Mouse (Mus musculus) forebrain, embryonic 14.5 days (tissue): ENCODE data around the gene Filip1l. TPM values are rescaled to one million over a fixed set of nuclear protein-coding genes. Genes with fewer than 3 reads are reported as not detected.

ENCODE experiments used
- ATAC-seq: fragments of 200-750 bp; cut with Nextera tagmentation; 2 replicates; pipeline ENCODE4 v1.8.0; 2017; ENCODE audit warnings: mild to moderate bottlenecking, moderate library complexity
- DNase-seq: peaks from one replicate; pipeline ENCODE4 v3.0.0-alpha.2; 2015; ENCODE audit warnings: low spot score
- H3K27ac ChIP-seq: fragments of 300-500 bp; sonication (generic); 2 replicates; pipeline ENCODE4 v1.5.1; 2014; ENCODE audit warnings: low read depth, mild to moderate bottlenecking, control low read depth, low read length, moderate library complexity
- H3K27me3 ChIP-seq: fragments of 300-500 bp; sonication (generic); replicated peaks from 2 replicates; pipeline ENCODE4 v1.6.1; 2014; ENCODE audit warnings: low read length, control low read depth, mixed read lengths; ENCODE audit not compliant: control insufficient read depth, insufficient read depth
- H3K36me3 ChIP-seq: fragments of 300-500 bp; sonication (generic); 2 replicates; pipeline ENCODE4 v1.6.1; 2014; ENCODE audit warnings: low read length, control low read depth; ENCODE audit not compliant: control insufficient read depth, insufficient read depth
- H3K4me1 ChIP-seq: fragments of 300-500 bp; sonication (generic); 2 replicates; pipeline ENCODE4 v1.6.1; 2014; ENCODE audit warnings: antibody characterized with exemption, low read length, control low read depth; ENCODE audit not compliant: control insufficient read depth, insufficient read depth
- H3K4me2 ChIP-seq: fragments of 300-500 bp; sonication (generic); 2 replicates; pipeline ENCODE4 v1.6.1; 2014; ENCODE audit warnings: mild to moderate bottlenecking, control low read depth, low read length
- H3K4me3 ChIP-seq: fragments of 300-500 bp; sonication (generic); 2 replicates; pipeline ENCODE4 v1.5.1; 2014; ENCODE audit warnings: low read depth, low read length, control low read depth
- H3K9ac ChIP-seq: fragments of 300-500 bp; sonication (generic); 2 replicates; pipeline ENCODE4 v1.6.1; 2014; ENCODE audit warnings: mild to moderate bottlenecking, low read length, control low read depth, moderate library complexity
- H3K9me3 ChIP-seq: fragments of 300-500 bp; sonication (generic); replicated peaks from 2 replicates; pipeline ENCODE4 v1.6.1; 2016; ENCODE audit warnings: low read length, control low read depth, mixed read lengths; ENCODE audit not compliant: control insufficient read depth
- WGBS: fragments of 180-500 bp; shearing (Covaris S2); extraction: QIAGEN DNeasy Blood & Tissue Kit; methylation state at CpG from one replicate; pipeline ENCODE4 v1.1.7; 2014; 5-methylcytosine and 5-hydroxymethylcytosine counted together
- polyA plus RNA-seq: library from polyadenylated mRNA; unstranded; fragments of >200 nt; fragmentation: Nextera tagmentation; extraction: Ambion mirVana; gene quantifications from 2 replicates; pipeline ENCODE4 v1.2.1, GENCODE M21; 2014

Gene Filip1l
- 2.2 and 2.5 TPM in 2 replicates for polyA plus RNA-seq

GRCm38 (mm10) chr16:57352751-57353150 lies at the start of gene Filip1l:
Gene Filip1l (plus strand): TSS chr16:57353093.
- no peak for ATAC-seq
- H3K4me1 ChIP-seq, result no peaks in the 10 kb centered on the region; the same call in 1 of the 2 replicates
- no peak within 1 kb of the TSS for H3K4me3 ChIP-seq
- DNase-seq, result no peak
- H3K27ac ChIP-seq, result no peak within 1 kb of the TSS
- H3K9me3 ChIP-seq, result no peaks in the 10 kb centered on the region
- H3K36me3 ChIP-seq, result no peaks in the 10 kb centered on the region
- no peak within 1 kb of the TSS for H3K4me2 ChIP-seq
- no peak within 1 kb of the TSS for H3K9ac ChIP-seq
- WGBS, result 86% methylated on average over 6 of the region's 6 CpGs
- H3K27me3 ChIP-seq, result no peaks in the 10 kb centered on the region

- no peak overlapping the region for H3K9ac ChIP-seq
- no peak overlapping the region for H3K4me2 ChIP-seq
- no peak overlapping the region for H3K27ac ChIP-seq
- no peak for ATAC-seq
- no peaks in the 10 kb centered on the region for H3K36me3 ChIP-seq
- 79% methylated on average over 19 of the region's 19 CpGs for WGBS
- no peak overlapping the region for H3K4me3 ChIP-seq
- no peaks in the 10 kb centered on the region for H3K27me3 ChIP-seq
- H3K9me3 ChIP-seq, result no peaks in the 10 kb centered on the region
- no peak for DNase-seq
- no peaks in the 10 kb centered on the region for H3K4me1 ChIP-seq
Observed at GRCm38 (mm10) chr16:57303716-57304115, 49.2 kb upstream of the Filip1l start.

DNA sequence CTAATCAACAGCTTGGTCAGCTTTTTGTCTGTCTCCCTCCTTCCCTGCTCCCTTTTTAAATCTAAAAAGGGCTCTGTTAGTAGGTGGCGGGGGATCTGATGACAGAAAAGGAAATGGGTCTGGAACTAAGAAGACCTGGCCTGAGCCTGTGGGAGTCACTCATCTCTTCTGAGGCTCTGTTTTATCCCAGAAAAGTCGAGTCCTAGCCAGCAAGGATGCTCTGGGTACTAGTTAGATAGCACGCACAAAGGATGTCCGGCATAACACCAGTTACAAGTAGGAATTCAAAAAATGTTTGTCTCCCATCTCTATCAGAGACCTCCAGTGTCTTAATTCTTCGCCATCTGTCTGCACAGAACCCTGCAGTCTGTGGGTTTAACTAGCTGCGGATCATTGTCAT lies 47.4 kb upstream of the Filip1l start:
- H3K27ac ChIP-seq, result no peak overlapping the region
- no peaks in the 10 kb centered on the region for H3K9me3 ChIP-seq
- no peaks in the 10 kb centered on the region for H3K27me3 ChIP-seq
- ATAC-seq (no peak), DNase-seq (no peak)
- no peak overlapping the region for H3K4me2 ChIP-seq
- H3K36me3 ChIP-seq, result no peaks in the 10 kb centered on the region
- WGBS, result 86% methylated on average over 6 of the region's 6 CpGs
- H3K4me1 ChIP-seq, result no peaks in the 10 kb centered on the region
- H3K4me3 ChIP-seq, result no peak overlapping the region
- H3K9ac ChIP-seq, result no peak overlapping the region

- Histone ChIP-seq H3K36me3 (no peaks in the 10 kb centered on the region), H3K27ac (no peak overlapping the region), H3K9ac (no peak overlapping the region), H3K27me3 (no peaks in the 10 kb centered on the region), H3K9me3 (no peaks in the 10 kb centered on the region), H3K4me1 (no peaks in the 10 kb centered on the region), H3K4me2 (no peak overlapping the region), H3K4me3 (no peak overlapping the region)
- 86% methylated on average over 2 of the region's 2 CpGs for WGBS
- no peak for ATAC-seq
- no peak for DNase-seq
Observed at GRCm38 (mm10) chr16:57312130-57312529, 40.8 kb upstream of the Filip1l start.

DNA sequence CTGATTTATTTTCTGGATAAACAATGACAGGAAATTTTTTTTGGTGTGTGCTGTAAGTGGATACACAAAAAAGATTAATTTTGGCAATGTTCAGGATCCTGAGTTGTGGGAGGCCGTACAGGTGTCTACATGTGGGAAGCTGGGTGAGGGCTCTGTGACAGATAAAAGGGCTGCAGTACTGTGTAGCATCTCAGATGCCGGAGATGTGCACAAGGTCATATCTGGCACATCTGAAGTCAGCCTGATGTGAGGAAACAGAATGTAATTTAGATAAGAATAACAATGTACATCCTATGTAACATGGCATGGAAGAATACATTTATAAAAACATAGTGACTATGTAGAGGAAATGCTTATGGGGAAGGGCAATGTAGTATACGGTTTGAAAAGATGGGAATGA lies 39.4 kb upstream of the Filip1l start:
- WGBS, result 90% methylated on average over 3 of the region's 3 CpGs
- no peaks in the 10 kb centered on the region for H3K36me3 ChIP-seq
- ATAC-seq (no peak), DNase-seq (no peak)
- H3K4me3 ChIP-seq, result no peak overlapping the region
- H3K9me3 ChIP-seq, result no peaks in the 10 kb centered on the region
- H3K27me3 ChIP-seq, result no peaks in the 10 kb centered on the region
- no peak overlapping the region for H3K27ac ChIP-seq
- H3K9ac ChIP-seq, result no peak overlapping the region
- no peak overlapping the region for H3K4me2 ChIP-seq
- H3K4me1 ChIP-seq, result no peaks in the 10 kb centered on the region

DNA sequence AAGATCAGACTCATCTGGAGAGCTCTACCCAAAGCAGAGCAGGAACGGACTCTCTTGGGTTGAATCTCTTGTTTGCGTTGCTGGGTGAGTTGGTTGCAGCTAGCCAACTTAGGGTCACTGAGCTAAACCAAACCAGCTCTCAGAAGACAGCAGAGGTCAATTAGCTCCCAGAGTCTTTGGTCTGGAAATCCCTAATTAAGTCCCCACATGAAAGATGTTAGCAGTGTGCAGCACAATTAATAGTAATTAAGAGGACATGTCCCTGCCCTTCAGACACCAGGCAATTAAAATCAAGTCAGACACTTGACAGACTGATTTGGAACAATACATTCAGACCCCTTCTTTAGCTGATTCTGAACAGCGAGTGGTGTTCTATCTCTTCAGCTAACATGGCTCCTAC lies 38.7 kb upstream of the Filip1l start:
- Histone ChIP-seq H3K36me3 (no peaks in the 10 kb centered on the region), H3K4me3 (no peak overlapping the region), H3K27me3 (no peaks in the 10 kb centered on the region), H3K9ac (no peak overlapping the region), H3K27ac (no peak overlapping the region), H3K4me1 (no peaks in the 10 kb centered on the region), H3K4me2 (no peak overlapping the region), H3K9me3 (no peaks in the 10 kb centered on the region)
- whole genome bisulfite sequencing, result 40% methylated on average over 3 of the region's 3 CpGs
- ATAC-seq, result no peak
- DNase-seq, result no peak

DNA sequence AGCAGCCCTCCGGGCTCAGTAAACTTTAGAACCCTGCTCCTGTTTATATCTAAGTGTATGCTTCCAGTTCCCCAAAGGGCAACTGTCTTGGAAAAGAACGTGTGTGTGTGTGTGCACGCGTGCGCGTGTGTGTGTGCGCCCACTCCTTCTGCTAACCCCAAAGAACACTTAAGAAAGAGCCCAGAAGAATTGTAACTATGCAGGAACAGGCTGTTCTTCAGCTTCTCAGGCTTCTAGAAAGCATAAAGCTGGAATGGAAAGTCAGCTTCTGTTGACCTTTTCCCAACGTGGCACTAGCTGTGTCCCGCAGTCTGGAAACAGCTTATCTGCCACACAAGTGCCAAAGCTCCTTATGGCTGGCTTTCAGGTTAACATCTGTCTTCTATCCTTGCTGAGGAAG lies 37.9 kb upstream of the Filip1l start:
- Histone ChIP-seq H3K4me2 (no peak overlapping the region), H3K9ac (no peak overlapping the region), H3K4me1 (no peaks in the 10 kb centered on the region), H3K27me3 (no peaks in the 10 kb centered on the region), H3K9me3 (no peaks in the 10 kb centered on the region), H3K4me3 (no peak overlapping the region), H3K27ac (no peak overlapping the region), H3K36me3 (no peaks in the 10 kb centered on the region)
- DNase-seq (no peak), ATAC-seq (no peak)
- WGBS, result 91% methylated on average over 9 of the region's 9 CpGs

DNA sequence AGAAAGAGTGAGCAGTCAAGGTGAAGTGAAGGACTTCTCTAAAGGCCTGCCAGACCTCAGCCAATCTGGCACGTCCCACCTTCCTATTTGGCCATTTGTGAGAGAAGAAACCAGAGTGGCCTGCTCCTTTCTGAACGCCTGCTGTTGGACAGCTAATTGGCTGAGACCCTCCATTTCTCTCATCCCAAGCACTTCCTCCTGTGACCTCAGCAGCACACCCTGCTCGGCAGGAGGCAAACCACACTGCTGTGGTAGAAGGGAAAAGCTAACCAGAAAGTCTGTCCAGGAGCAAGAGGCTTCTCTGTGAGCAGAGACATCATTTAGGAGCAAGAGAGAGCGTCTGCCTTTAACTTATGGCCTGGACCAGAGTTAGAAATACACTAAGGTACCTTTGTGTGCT lies 35.8 kb upstream of the Filip1l start:
- DNase-seq, result no peak
- Histone ChIP-seq H3K4me3 (no peak overlapping the region), H3K9ac (no peak overlapping the region), H3K27ac (no peak overlapping the region), H3K9me3 (no peaks in the 10 kb centered on the region), H3K36me3 (no peaks in the 10 kb centered on the region), H3K4me1 (no peaks in the 10 kb centered on the region), H3K27me3 (no peaks in the 10 kb centered on the region), H3K4me2 (no peak overlapping the region)
- 75% methylated on average over 4 of the region's 4 CpGs for WGBS
- no peak for ATAC-seq

- 77% methylated on average over 13 of the region's 13 CpGs for WGBS
- H3K36me3 ChIP-seq, result no peaks in the 10 kb centered on the region
- no peak overlapping the region for H3K27ac ChIP-seq
- no peaks in the 10 kb centered on the region for H3K4me1 ChIP-seq
- H3K4me2 ChIP-seq, result no peak overlapping the region
- no peaks in the 10 kb centered on the region for H3K27me3 ChIP-seq
- H3K4me3 ChIP-seq, result no peak overlapping the region
- H3K9ac ChIP-seq, result no peak overlapping the region
- DNase-seq (no peak), ATAC-seq (no peak)
- no peaks in the 10 kb centered on the region for H3K9me3 ChIP-seq
Observed at GRCm38 (mm10) chr16:57317882-57318636, 34.8 kb upstream of the Filip1l start.
